Mouse (Mus musculus) spleen, postnatal 4 days (tissue): ENCODE measurements around the gene Hras.

Experiments
- DNase-seq, 2 experiments: peaks; one replicate each; pipeline ENCODE4 v3.0.0; 2022; ENCODE audit warnings: low spot score in 2 of 2

Gene Hras

DNA sequence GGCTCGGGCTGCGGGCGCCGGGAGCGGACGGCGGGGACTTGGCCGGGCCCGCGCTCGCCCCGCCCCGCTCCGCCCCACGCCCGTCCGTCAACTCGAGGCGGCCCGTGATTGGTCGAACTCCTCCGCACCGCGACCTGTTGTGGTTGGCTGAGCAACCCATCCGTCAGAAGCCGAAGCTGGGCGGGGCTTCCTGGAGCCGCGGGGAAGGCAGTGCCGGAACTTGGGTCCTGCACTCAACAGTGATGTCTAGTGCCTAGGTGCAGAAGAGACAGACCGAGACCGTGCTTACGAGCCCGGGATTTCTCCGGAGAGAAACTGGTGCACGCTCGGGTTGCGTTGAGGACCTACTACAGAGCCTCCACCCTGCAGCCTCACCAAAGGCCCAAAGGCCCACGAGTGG is at the start of gene Hras, which contains the start of gene Lrrc56:
Gene Hras, minus strand, starts transcription at position 58 of the 400 bp plus-strand sequence.
Gene Lrrc56, plus strand, starts transcription at position 210 of the 400 bp plus-strand sequence.
- DNase-seq: peak; percentile 99

DNA sequence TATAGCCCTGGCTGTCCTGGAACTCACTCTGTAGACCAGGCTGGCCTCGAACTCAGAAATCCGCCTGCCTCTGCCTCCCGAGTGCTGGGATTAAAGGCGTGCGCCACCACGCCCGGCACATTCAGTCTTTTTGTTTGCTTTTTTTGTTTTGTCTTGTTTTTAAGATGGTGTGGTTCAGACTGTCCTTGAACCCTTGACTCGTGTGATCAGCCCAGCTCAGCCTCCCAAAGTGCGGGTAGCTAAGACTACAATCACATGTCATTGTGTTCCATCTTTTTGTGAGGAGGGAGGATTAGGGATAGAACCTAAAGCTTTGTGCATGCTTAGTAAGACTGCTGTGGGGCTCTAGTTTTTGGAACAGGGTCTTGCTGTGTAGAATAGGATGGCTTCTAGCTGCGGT is 37.7 kb upstream of the Hras start:
- DNase-seq: no peak

DNA sequence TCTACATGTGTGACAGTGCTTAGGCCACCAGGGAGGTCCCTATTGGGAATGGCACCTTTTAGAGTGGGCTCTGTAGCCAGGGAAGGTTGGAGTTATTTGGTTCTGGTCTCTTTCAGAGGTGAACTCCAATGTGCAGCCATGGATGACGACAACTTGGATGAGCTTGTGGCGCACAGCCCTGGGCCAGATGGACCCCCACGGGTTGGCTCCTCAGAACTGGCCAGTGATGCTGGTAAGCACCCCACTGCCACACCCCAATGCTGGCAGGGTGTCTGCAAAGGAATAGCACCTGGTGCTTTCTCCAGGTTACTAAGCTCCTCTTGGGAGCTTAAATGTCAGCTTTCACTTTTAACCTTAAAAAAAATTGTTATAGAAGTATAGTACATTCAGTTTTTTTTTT is 37.3 kb upstream of the Hras start:
- no peak for DNase-seq

DNA sequence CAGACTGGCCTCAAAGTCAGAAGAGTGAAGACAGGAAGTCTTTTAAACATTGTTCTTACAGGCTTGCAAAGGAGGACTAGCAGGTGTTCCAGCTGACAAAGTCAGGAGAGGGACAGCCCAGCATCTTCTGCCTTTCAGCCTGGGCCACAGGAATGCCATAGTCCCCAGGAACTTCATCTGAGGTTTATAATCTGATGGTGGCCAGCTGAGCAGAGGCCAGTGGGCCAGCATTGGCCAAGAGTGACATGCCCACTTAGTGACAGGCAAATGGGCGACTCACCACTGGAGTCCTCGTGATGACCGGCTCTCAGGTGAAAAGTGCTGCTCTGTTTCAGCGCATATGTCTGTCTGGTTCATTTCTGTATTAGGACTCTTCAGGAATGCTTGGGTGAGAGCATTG is 36.8 kb upstream of the Hras start:
- no peak for DNase-seq

DNA sequence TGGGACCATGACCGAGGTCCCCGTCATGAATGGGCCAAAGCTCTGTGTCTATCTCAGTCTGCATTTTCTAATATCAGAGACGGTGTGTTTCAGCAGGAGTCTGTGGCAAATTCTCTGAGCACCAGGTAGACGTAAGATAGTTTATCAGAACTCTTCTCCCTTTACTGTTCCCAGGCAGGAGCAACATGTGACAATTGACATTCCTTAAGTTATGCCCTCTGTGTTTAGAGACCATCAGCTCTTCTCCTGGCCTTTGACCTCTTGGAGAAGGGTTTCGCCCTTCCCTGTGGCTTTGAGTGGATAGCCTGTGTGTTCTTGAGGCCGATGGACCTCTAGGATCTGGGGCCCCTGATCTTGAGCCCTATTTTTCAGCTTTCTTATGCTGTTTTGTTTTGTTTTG is 35.9 kb upstream of the Hras start:
- no peak for DNase-seq

DNA sequence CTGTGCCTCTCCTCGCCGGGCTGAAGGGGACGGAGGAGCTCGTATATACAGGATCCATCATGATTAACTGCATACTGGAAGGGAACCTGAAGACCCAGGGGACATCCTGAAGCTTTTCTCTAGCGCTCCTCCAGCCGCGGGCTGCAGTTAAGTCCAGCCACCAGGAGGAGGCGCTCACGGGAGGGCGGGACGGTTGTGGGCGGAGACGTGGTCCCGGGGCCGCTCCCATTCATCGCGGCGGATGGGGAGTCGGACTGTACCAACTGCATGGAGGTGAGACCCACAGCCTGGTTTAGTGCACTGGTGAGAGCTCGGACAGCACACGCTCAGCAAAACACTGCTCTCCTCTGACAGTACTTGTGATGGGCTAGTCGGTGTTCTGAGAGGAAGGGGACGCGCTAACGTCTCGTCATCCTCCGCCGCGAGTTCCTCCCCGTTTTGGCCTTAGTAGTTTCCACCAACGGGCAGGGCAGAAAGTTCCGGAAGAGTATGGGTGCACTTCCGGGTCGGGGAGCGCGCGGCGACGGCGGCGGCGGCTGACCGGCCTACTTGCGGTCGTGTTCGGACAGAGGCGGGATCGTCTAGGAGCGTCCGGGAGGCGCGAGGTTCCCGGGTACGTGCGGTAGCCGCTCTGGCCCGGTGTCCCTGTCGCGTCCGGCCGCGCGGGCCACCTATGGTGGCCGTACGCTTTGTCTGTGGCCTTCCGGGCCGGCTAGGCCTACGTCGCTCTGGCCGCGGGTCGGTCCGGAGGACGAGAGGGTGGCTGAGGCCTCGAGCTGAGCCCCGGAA is 34.7 kb upstream of the Hras start, which contains the start of gene Phrf1:
Gene Phrf1, plus strand, starts transcription at position 506 of the 789 bp plus-strand sequence.
- peak; percentile 95 to 100 for DNase-seq

DNA sequence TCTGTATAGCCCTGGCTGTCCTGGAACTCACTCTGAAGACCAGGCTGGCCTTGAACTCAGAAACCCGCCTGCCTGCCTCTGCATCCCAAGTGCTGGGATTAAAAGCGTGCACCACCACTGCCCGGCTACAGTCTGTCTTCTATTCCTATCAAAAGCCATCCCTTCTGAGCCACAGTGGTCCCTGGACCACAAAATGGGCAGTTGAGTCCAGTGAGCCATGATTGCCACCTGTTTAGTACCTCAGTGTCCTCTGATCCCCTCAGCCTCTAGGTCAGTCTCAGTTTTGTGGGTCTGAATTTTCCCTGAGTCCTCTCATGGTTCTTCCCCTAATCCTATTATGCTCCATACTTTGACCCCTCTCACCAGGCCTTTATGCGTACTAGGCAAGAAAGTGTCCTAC is 34.0 kb upstream of the Hras start:
- DNase-seq: no peak

DNA sequence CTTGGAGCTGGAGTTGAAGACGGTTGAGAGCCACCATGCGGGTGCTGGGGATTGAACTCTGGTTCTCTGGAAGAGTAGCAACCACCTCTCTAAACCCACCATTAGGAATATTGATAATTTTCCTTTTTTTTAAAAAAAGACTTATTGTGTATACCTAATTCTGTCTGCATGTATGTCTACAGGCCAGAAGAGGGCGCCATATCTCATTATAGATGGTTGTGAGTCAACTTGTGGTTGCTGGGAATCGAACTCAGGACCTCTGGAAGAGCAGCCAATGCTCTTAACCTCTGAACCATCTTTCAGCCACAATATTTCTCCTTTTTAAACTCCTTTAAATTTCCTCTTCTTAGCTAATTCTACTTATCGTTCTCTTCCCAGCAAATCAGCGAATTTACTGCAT is 32.7 kb upstream of the Hras start:
- DNase-seq: no peak

DNA sequence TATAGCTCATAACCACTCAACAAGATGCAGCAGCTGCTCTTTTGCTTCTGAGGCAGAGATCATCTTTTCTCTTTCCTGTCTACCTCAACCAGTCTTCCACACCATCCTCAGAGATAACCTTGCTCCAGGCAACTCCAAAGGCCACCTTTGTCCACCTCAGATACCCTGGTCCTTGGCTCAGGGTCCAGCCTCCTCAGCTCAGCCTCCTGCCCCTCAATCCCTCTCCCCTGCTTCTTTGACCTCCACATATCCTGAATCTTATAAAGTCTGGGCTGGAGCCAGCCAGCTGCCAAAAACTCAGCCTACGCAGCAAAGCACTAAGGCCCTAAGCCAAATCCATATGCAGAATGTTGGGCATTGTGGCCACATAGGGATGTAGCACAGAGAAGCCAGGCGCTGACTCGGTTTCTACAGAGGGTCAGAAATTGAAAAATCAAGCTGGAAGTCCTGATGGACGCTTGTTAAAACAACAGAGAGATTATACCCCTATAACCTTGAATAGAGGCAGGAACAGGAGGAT is 29.0 kb upstream of the Hras start:
- no peak for DNase-seq

DNA sequence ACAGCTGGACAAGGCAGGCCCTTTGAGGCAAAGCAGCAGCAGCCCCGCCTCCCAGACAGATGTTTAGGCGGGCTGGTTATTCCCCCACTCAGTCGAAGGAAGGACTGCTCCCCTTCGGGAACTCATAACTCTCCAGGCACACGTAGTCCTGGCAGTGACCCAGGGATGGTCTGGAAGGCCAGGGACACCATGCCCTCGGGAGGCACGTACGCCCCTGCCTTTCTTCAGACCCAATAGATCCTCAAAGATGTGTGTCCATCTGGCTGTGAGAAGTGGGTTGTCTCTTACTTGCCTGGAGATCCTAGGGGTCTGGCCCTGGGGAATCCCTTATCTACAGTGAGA is 28.3 kb upstream of the Hras start:
- DNase-seq: no peak

DNA sequence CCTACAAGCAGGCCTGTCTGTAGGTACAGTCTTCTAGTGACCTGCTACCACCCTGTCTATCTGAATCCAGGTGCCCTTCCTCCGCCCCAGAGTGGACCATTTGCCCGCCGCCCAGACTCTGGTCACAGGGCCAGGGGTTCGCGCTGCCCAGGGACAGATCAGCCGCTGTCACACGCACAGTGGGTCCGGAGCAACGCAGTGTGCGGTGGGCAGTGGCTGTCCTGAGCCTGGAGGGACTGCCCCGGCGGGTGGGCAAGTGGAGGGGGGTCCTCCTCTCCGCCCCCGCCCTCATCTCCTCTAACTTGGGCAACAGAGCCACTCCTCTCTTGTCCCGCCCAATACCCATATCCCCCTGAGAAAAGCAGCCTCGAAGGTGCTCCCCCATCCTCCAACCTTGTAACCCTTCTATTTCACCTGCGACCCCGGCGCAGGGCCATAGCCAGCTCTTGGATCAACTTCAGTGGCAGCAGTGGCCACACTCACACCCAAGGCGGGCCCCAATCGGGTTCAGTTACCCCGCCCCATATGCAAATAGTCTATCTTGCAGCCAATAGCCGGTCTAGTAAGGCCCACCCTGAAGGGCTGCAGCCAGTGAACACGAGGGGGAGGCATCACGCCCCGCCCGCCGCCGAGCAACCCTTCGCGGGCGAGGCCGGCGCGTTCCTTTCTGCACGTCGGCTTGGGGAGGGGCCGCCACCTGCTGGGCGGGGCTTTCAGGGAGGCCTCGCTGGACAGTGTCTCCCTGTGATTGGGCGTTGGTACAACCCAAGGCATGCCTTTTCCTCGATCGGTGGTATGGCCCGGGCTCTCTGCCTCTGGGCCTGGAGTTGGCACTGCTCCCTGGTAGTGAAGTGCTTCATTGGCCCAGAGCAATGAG is 27.7 kb upstream of the Hras start:
- peak; percentile 98 for DNase-seq

DNA sequence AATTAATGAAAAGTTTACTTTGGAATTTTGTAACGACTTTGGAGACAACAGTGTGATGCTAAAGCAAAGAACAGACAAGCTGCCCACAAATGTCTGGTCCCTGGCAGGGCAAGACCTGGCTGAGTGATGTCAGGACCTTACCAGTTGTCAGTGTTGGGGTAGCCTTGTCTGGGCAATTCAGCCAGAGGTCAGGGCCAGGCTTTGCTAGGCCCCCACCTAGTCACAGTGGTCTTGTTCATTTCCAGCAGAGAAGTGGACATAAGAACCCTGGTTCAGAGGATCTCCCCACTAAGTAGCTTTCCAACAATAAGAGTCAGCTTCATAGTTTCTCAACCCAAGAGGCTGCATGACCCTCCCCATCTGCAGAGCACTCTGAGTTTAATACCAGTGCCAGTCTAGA is 26.6 kb upstream of the Hras start:
- peak in 1 of 2 experiments; percentile 57 for DNase-seq

DNA sequence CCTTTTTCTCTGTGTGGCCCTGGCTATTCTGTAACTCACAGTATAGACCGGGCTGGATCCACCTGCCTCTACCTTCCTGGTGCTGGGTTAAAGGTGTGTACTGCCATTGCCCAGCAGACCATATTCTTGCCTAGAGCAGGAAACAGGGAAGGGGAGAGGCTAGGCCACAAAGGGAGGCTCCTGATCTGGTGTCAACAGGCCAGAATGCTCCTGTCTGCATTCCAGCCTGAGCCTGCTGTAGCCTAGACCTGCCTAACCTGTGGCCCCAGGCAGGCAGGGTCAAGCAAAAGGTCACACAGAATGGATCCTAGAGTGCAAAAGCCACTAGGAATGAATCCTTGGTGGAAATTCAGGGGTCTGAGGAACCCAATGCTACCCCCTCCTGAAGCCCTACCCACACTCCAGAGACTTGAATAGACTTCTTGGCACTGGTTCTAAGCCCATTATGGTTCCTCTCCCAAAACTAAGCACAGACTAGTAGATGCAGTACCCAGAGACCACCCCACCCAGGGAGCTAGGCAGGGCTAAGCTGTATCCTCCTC is 25.8 kb upstream of the Hras start:
- DNase-seq: peak in 1 of 2 experiments; percentile 56

DNA sequence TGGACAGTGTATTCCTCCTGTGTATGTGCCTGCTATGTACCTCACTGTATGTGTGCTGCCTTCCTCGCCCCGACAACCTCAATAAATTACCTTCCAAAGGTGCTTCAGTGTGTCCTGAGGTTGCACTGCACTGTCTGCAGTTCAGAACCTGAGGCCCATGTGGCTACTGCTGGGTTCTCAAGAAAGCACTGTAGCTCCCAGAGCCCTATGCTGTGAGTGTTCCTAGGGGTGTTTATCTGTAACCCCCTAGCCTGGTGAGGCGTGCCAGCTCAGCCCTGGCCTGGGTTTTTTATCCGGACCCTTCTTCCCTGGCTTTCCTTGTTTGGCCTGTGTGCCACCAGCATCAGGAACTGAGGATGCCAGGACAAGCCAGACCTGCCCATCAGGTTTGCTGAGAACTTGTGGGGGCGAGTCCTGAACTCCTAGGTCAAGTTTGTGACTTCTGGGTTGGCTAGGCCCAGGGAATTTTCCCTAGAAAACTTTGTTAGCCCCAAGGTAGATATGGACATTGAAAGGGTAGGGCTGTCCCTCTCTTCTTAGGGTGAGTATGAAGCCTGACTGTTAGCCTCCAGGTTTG is 24.8 kb upstream of the Hras start:
- peak in 1 of 2 experiments; percentile 62 for DNase-seq

DNA sequence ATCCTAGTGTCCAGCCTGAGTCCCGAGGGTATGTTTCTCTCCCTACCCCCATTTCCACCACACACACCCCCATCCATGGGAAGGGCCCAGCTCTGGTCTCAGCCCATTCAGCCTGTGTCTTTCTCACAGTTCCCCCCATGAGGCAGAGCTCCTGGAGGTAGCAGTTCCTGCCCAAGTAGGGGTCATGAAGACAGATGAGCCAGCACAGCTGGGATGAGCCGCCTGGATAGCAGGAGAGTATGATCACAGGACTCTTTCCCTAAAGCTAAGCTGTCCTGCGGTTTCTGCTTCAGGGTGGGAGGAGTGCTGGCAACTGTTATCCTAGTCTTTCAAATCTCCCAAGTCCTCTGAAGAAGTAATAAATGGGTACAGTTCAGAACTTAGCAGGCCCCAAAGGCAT is 24.3 kb upstream of the Hras start:
- DNase-seq: peak in 1 of 2 experiments; percentile 60

DNA sequence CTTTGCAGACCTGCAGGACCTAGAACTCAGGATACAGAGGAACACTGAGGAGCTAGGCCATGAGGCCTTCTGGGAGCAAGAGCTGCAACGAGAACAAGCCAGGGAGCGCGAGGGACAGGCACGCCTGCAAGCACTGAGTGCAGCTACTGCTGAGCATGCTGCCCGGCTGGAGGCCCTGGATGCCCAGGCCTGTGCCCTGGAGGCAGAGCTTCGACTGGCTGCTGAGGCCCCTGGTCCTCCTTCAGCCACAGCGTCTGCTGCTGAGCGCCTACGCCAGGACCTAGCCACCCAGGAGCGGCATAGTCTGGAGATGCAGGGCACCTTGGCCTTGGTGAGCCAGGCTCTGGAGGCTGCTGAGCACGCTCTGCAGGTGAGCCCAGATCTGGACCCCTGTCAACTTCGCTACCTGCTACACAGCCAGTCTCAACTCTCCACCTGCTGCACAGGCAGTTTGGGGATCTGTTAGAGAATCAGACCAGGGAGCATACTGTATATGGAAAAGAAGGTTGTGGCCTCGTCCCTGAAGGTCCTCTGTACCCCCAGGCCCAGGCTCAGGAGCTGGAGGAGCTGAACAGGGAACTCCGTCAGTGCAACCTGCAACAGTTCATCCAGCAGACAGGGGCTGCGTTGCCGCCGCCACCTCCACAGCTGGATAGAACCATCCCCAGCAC is 23.7 kb upstream of the Hras start:
- DNase-seq: peak in 1 of 2 experiments; percentile 60

DNA sequence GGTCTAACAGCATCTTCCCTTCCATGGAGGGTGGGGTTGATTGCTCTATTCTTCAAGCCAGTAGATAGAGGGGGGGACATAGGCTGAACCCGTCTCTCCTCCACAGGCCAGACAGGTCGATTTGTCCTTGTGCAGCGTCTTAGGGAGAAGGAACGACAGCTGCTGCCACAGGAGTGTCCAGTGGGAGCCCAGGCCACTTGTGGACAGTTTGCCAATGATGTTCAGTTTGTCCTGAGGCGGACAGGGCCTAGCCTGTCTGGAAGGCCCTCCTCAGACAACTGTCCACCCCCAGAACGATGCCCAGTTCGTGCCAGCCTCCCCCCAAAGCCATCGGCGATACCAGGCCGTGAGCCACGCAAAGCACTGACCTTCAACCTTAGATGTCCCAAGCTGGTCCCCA is 23.1 kb upstream of the Hras start:
- DNase-seq: peak in 1 of 2 experiments; percentile 65

DNA sequence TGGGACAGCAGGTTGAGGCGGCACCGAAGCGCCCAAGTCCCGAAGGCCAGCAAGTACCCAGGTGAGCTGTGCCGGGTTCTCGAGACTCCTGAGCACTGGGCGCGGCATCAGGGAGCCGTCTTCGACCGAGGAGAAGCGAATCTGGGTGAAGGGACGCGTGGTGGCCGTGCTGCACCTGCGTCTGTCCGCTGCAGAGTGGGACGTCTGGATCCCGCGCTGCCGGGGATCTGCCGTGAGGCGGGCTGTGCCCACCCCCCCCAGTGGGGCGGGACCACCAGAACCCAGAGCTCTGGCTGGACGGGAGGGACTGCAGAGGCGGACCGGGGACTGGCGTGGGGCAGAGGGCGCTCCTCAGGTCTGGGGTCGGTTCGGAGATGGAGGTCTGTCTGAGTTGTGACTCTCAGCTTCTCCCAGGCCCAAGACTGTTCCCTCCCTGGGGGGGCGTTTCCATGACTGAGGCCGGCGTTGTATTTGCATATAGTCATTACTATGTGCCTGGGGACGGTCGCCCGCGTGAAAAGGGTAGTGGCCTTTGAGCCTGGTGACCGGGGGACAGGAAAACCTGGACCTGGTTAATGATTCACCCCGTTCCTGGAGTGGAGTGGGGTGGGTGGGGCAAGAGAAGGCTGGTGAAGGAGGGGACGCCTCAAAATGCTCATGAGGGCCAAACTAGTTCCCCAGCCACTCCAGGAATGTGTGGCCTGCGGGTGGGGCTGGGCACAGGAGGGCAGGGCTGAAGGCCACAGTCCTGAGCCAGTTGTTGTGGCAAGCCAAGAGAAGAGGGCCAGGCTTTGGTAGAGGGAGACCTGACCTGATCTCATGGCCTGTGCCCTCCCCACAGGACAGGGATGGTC is 22.3 kb upstream of the Hras start:
- DNase-seq: peak; percentile 68 to 82

DNA sequence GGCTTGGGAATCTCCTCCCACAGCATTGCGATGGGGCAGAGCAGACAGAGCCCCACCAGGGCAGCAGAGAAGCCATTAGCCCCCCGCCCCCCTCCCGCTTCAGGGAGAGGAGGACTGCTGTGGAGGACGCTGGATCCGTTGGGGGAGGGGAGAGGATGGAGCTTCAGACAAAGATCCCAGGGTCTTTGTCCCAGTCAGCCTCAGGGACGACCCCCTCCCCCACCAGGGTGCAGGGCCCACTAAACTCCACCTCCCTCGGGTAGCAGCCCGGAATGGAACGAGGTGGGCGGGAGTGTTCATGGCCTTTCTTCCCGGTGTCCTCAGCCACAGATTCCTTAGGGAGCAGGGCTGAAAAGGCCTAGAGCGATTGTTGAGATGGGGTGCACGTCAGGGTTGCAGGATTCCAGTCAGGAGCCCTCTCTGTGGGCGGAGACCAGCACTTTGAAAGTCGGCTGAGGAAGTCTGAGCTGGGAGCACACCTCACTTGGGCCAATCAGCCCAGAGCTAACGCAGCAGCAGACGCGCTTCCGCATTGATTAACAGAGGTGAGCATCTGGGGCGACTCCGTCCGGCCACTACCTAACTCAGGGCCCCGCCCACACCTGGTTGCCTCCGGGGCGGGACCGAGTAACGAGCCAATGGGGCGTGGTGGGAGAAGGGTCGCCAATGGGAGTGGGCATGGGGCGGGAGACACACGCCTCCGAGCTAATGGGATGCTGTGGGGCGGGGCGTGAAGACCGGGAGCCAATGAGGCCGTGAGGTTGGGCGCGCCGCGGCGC is 21.5 kb upstream of the Hras start, which contains the start of gene Rassf7:
Gene Rassf7, plus strand, starts transcription at position 760 of the 779 bp plus-strand sequence.
- peak; percentile 95 to 96 for DNase-seq
